Mouse (Mus musculus) thymus, adult 2 months (tissue): ENCODE measurements at regions not wholly inside any gene's neighbourhood (a gene's known extent, or its start where the extent isn't known, plus 50 kb on each side); places are given as distances from the start of the nearest gene placed in this dataset.

ENCODE experiments used
- CTCF ChIP-seq: fragments of 200-500 bp; IDR thresholded peaks from 2 replicates; pipeline ENCODE4 v1.5.1; 2012; ENCODE audit warnings: mild to moderate bottlenecking, control low read depth, low read length, moderate library complexity, borderline replicate concordance; ENCODE audit not compliant: control insufficient read depth, poor library complexity, insufficient read depth; ENCODE audit errors: extremely low read depth
- POLR2A ChIP-seq: fragments of 200-500 bp; IDR thresholded peaks from 2 replicates; pipeline ENCODE4 v1.6.1; 2012; ENCODE audit warnings: mild to moderate bottlenecking, low read length, control low read depth, moderate library complexity; ENCODE audit not compliant: control insufficient read depth, poor library complexity, insufficient read depth; ENCODE audit errors: extremely low read depth

DNA sequence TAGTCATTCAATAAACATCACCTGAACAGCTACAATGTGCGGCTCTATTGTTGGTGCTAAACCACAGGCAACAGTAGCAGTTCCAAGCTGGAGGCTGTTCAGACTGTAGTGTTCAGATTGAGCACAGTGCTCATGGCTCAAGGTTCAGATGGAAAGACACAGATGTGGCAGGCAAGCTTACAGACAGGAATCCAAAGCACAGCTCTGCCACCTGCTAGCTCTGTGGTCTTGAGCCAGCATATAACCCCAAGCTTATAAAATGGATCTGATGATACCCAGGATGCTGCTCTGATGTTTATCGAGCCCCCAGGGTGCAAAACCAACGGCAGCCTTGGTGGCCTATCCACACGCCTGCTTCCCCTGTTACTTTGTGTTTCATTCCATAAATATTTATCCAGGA, 53.2 kb upstream of the Arntl start:
- no peak for TF ChIP-seq POLR2A
- TF ChIP-seq CTCF = no peak
